Comparison of ENCODE assay signal across 8 mouse cellular contexts in the genomic region with DNA sequence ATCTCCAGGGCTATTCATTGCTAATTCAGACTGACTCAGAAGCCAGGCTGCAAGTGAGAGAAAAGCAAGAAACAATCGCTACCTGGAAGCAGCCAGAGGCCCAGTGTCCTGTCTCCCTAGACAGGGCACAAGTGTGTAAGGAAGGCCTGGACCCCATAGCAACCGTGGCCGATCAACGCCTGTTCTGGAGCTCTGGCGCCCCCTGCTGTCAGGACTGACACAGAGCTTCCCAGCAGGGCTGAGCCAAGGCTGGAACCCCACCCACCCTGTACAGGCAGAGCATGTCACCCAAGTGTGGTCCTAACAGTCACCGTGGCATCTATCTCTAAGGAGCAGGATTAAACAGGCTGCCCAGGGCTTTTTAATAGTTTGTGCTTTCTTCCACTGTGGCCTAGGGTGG. TPM values are rescaled to one million over a fixed set of nuclear protein-coding genes. Genes with fewer than 3 reads are reported as not detected.
DNase-seq lines count a peak whose midpoint lies in the region; ATAC-seq and TF ChIP-seq lines count a peak whose summit lies in the region.

No protein-coding gene starts in this region.

- peak; percentile 47 for DNase-seq in 3134 (ENCODE audit: extremely low read depth, insufficient read length, low spot score)
- DNase-seq in ZHBTc4 (ENCODE audit: low read depth, low spot score): peak; percentile 90
- peak; percentile 81 to 89 for DNase-seq in heart, adult 2 months
- peak; percentile 56 to 83 for DNase-seq in kidney, adult 8-10 months
- peak; percentile 88 for DNase-seq in liver
- peak; percentile 83 for DNase-seq in neural tube, embryonic 11.5 days (ENCODE audit: low spot score)

- H3K4me2 ChIP-seq in neural tube, embryonic 11.5 days (ENCODE audit: low read depth): no peak overlapping the region
- H3K4me2 ChIP-seq in stomach, embryonic 16.5 days (ENCODE audit: low read depth, low read length): no peak overlapping the region

- no peaks in the 10 kb centered on the region for H3K9me3 ChIP-seq in neural tube, embryonic 11.5 days (ENCODE audit: control insufficient read depth, low read length)
- H3K9me3 ChIP-seq in stomach, embryonic 16.5 days (replicated peaks; ENCODE audit: control insufficient read depth, low read length): no peaks in the 10 kb centered on the region

- no peak overlapping the region for H3K9ac ChIP-seq in heart, adult 2 months (ENCODE audit: low read depth, low read length)
- no peak overlapping the region for H3K9ac ChIP-seq in neural tube, embryonic 11.5 days (ENCODE audit: low read length)
- H3K9ac ChIP-seq in stomach, embryonic 16.5 days (ENCODE audit: low read length): no peak overlapping the region

- TF ChIP-seq POLR2A in cortical plate, adult 2 months (IDR thresholded peaks at IDR 0.05; ENCODE audit: extremely low read depth, insufficient read depth, low read length): no peak
- TF ChIP-seq POLR2A in heart, adult 2 months (IDR thresholded peaks at IDR 0.05; ENCODE audit: insufficient read depth, low read depth, low read length): no peak

- H3K36me3 ChIP-seq in heart, adult 2 months (ENCODE audit: control insufficient read depth, insufficient read depth, low read length): no peaks in the 10 kb centered on the region
- H3K36me3 ChIP-seq in neural tube, embryonic 11.5 days (ENCODE audit: control insufficient read depth, insufficient read depth, low read length): peaks cover 11% of the 10 kb centered on the region
- peaks cover 19% of the 10 kb centered on the region for H3K36me3 ChIP-seq in stomach, embryonic 16.5 days (ENCODE audit: control insufficient read depth, insufficient read depth, low read length)

- TF ChIP-seq EP300 in heart, adult 2 months (IDR thresholded peaks at IDR 0.05; ENCODE audit: insufficient read depth, low read depth, low read length): 0 out of 2 replicates have a peak, but pooled peaks have one; percentile 19

- intact Hi-C loops in heart, adult 2 months (cut with DNase I): loop anchor here (1.0 to 5.0 kb wide), 2 partner anchors 17 to 38 kb away; no protein-coding TSS in a partner anchor

- ATAC-seq in neural tube, embryonic 11.5 days (ENCODE audit: insufficient read depth, low FRiP score, low TSS enrichment): no peak
- peak; percentile 56; the same call in 1 of the 2 replicates for ATAC-seq in stomach, embryonic 16.5 days (ENCODE audit: insufficient read depth, low FRiP score)

- no peaks in the 10 kb centered on the region for H3K27me3 ChIP-seq in heart, adult 2 months (ENCODE audit: control insufficient read depth, insufficient read depth, low read length)
- no peaks in the 10 kb centered on the region for H3K27me3 ChIP-seq in neural tube, embryonic 11.5 days (ENCODE audit: control insufficient read depth, insufficient read depth, low read length)
- H3K27me3 ChIP-seq in stomach, embryonic 16.5 days (ENCODE audit: control insufficient read depth, insufficient read depth, low read length): no peaks in the 10 kb centered on the region

- TF ChIP-seq CTCF in cortical plate, adult 2 months (IDR thresholded peaks at IDR 0.05; ENCODE audit: extremely low read depth, insufficient read depth, low read length): peak; percentile 81
- TF ChIP-seq CTCF in heart, adult 2 months (IDR thresholded peaks at IDR 0.05): 0 out of 2 replicates have a peak, but pooled peaks have one; percentile 100

- H3K27ac ChIP-seq in cortical plate, adult 2 months (ENCODE audit: insufficient read depth, low read length): no peak overlapping the region
- H3K27ac ChIP-seq in heart, adult 2 months: no peak overlapping the region
- no peak overlapping the region for H3K27ac ChIP-seq in neural tube, embryonic 11.5 days (ENCODE audit: low read depth, low read length)
- no peak overlapping the region for H3K27ac ChIP-seq in stomach, embryonic 16.5 days (ENCODE audit: low read length)

- no peak overlapping the region for H3K4me3 ChIP-seq in cortical plate, adult 2 months (ENCODE audit: insufficient read depth, low read length)
- H3K4me3 ChIP-seq in heart, adult 2 months: no peak overlapping the region
- no peak overlapping the region for H3K4me3 ChIP-seq in neural tube, embryonic 11.5 days (ENCODE audit: low read depth, low read length)
- H3K4me3 ChIP-seq in stomach, embryonic 16.5 days (replicated peaks; ENCODE audit: low read length): no peak overlapping the region

- H3K4me1 ChIP-seq in cortical plate, adult 2 months (ENCODE audit: control insufficient read depth, insufficient read depth, low read length): peaks cover 4% of the 10 kb centered on the region
- peaks cover 2% of the 10 kb centered on the region; the same call in 1 of the 2 replicates for H3K4me1 ChIP-seq in heart, adult 2 months (ENCODE audit: control insufficient read depth, insufficient read depth, low read length)
- no peaks in the 10 kb centered on the region for H3K4me1 ChIP-seq in neural tube, embryonic 11.5 days (ENCODE audit: control insufficient read depth, insufficient read depth, low read length)
- peaks cover 13% of the 10 kb centered on the region; the same call in 1 of the 2 replicates for H3K4me1 ChIP-seq in stomach, embryonic 16.5 days (ENCODE audit: control insufficient read depth, insufficient read depth, low read length)

- no peaks in the 10 kb centered on the region for H3K79me2 ChIP-seq in heart, adult 2 months (replicated peaks; ENCODE audit: control insufficient read depth, insufficient read depth, low read length)

- 20% methylated on average over 6 of the region's 6 CpGs for WGBS in heart, adult 2 months
- 18% methylated on average over 6 of the region's 6 CpGs for WGBS in neural tube, embryonic 11.5 days
- WGBS in stomach, embryonic 16.5 days: 14% methylated on average over 6 of the region's 6 CpGs

RNA-seq across cellular contexts. Expression of gene Sfn, which starts 7.8 kb away (rescaled TPM):
- polyA plus RNA-seq in cortical plate, adult 2 months (2012; rRNA removed): 2.1 and 2.6 TPM in 2 replicates
- 1 to 10 TPM; 1.2 TPM for total RNA-seq in heart, adult 2 months (2021)
- 1.4 and 2.0 TPM in 2 replicates for polyA plus RNA-seq in heart, adult 2 months (2012; rRNA removed)
- polyA plus RNA-seq in neural tube, embryonic 11.5 days (2014; fragmentation: Nextera tagmentation; extraction: Ambion mirVana): 18.6 and 19.3 TPM in 2 replicates
- polyA plus RNA-seq in stomach, embryonic 16.5 days (2015; fragmentation: Nextera tagmentation; extraction: Ambion mirVana): 339 and 468 TPM in 2 replicates

RNA-seq across cellular contexts. Expression of gene Gpn2, which starts 25.6 kb away (rescaled TPM):
- polyA plus RNA-seq in cortical plate, adult 2 months (2012; rRNA removed): 19.4 and 22.2 TPM in 2 replicates
- total RNA-seq in heart, adult 2 months (2021): 1 to 10 TPM; 6.8 to 7.3 TPM
- polyA plus RNA-seq in heart, adult 2 months (2012; rRNA removed): 12.1 and 17.7 TPM in 2 replicates
- polyA plus RNA-seq in neural tube, embryonic 11.5 days (2014; fragmentation: Nextera tagmentation; extraction: Ambion mirVana): 24.6 and 31.9 TPM in 2 replicates
- polyA plus RNA-seq in stomach, embryonic 16.5 days (2015; fragmentation: Nextera tagmentation; extraction: Ambion mirVana): 13.8 and 14.3 TPM in 2 replicates

RNA-seq across cellular contexts. Expression of gene Gpatch3, which starts 35.2 kb away (rescaled TPM):
- polyA plus RNA-seq in cortical plate, adult 2 months (2012; rRNA removed): 6.3 and 7.6 TPM in 2 replicates
- 1 to 10 TPM; 3.4 to 5.0 TPM for total RNA-seq in heart, adult 2 months (2021)
- 1.9 and 2.1 TPM in 2 replicates for polyA plus RNA-seq in heart, adult 2 months (2012; rRNA removed)
- 8.5 and 10.7 TPM in 2 replicates for polyA plus RNA-seq in neural tube, embryonic 11.5 days (2014; fragmentation: Nextera tagmentation; extraction: Ambion mirVana)
- polyA plus RNA-seq in stomach, embryonic 16.5 days (2015; fragmentation: Nextera tagmentation; extraction: Ambion mirVana): 3.9 and 4.2 TPM in 2 replicates

RNA-seq across cellular contexts. Expression of gene Zdhhc18, which starts 40.2 kb away (rescaled TPM):
- 36.8 and 38.4 TPM in 2 replicates for polyA plus RNA-seq in cortical plate, adult 2 months (2012; rRNA removed)
- 10 to 100 TPM; 21.3 to 27.7 TPM for total RNA-seq in heart, adult 2 months (2021)
- polyA plus RNA-seq in heart, adult 2 months (2012; rRNA removed): 37.3 and 40.1 TPM in 2 replicates
- 3.5 and 5.5 TPM in 2 replicates for polyA plus RNA-seq in neural tube, embryonic 11.5 days (2014; fragmentation: Nextera tagmentation; extraction: Ambion mirVana)
- polyA plus RNA-seq in stomach, embryonic 16.5 days (2015; fragmentation: Nextera tagmentation; extraction: Ambion mirVana): 2.0 and 3.4 TPM in 2 replicates

RNA-seq across cellular contexts. Expression of gene Nr0b2, which starts 56.5 kb away (rescaled TPM):
- polyA plus RNA-seq in cortical plate, adult 2 months (2012; rRNA removed): not detected in 2 replicates
- total RNA-seq in heart, adult 2 months (2021): 10 to 100 TPM; 13.1 to 14.5 TPM
- 28.3 and 45.4 TPM in 2 replicates for polyA plus RNA-seq in heart, adult 2 months (2012; rRNA removed)
- not detected in 2 replicates for polyA plus RNA-seq in neural tube, embryonic 11.5 days (2014; fragmentation: Nextera tagmentation; extraction: Ambion mirVana)
- polyA plus RNA-seq in stomach, embryonic 16.5 days (2015; fragmentation: Nextera tagmentation; extraction: Ambion mirVana): 6.6 and 7.2 TPM in 2 replicates

Comparison
In these comparisons a context has a peak if more than half of its experiments do, and no peak if none do; other contexts are left out.
1. RNA of gene Sfn, which starts 7.8 kb away (polyA plus RNA-seq): 339 to 468 TPM in stomach, embryonic 16.5 days; 18.6 to 19.3 TPM in neural tube, embryonic 11.5 days, 2.1 to 2.6 TPM in cortical plate, adult 2 months and 1.4 to 2.0 TPM in heart, adult 2 months; every median in the first group is over 10 times any median in the second.
2. Peak in every context shown above with its lines, with median percentiles within 50 percentile points of each other: DNase-seq.